36 mouse cellular contexts compared by ENCODE assay signal in the genomic region with DNA sequence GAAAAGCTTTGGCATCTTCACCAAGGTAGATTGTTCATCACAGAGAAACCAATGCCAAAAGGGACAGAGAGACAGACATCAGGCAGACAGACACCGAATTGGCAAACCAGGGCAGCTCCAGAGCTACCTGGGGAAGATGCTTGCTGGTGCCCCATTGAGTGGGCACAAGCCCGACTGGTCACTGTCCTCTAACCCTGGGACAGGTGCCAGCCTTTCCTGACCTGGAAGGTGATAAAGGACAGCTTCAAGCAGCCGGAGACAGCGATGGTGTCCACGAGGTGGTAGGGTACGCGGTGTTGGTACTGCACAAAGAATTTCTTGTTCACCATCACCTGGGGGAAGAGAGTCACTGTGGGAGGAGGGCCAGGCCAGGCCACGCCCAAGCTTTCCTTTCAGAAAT. TPM values are rescaled to one million over a fixed set of nuclear protein-coding genes. Genes with fewer than 3 reads are reported as not detected.
"Had no signal": no experiment of that assay in that cellular context is flagged by ENCODE, and none has a peak within 500 bp of the region (broad histone marks: within the 10 kb centered on the region; RNA-seq: fewer than 3 reads in every experiment).

No protein-coding gene starts in this region.

- DNase-seq: heart, postnatal 10 days; heart, postnatal 14 days; heart, postnatal 36 days; heart, postnatal 4 days; kidney, adult 11 months; kidney, adult 18-20 months; kidney, adult 2 months; kidney, adult 8-10 months; kidney, adult 9 months; kidney, postnatal 10 days; kidney, postnatal 14 days; kidney, postnatal 36 days; kidney, postnatal 4 days; layer of hippocampus, adult 9-11 months; layer of hippocampus, postnatal 36 days had no signal

- H3K4me3 ChIP-seq: heart, adult 2 months; heart, embryonic 10.5 days; heart, embryonic 12.5 days; heart, embryonic 13.5 days; heart, embryonic 15.5 days; hindbrain, embryonic 10.5 days; hindbrain, embryonic 12.5 days; hindbrain, embryonic 13.5 days; hindbrain, embryonic 15.5 days; intestine, embryonic 15.5 days; kidney, embryonic 15.5 days; layer of hippocampus, adult 2 months had no signal

- H3K36me3 ChIP-seq: heart, embryonic 10.5 days; heart, embryonic 15.5 days; hindbrain, embryonic 10.5 days; hindbrain, embryonic 12.5 days; hindbrain, embryonic 13.5 days; hindbrain, embryonic 15.5 days; intestine, embryonic 15.5 days; kidney, embryonic 15.5 days had no signal

- H3K4me2 ChIP-seq: heart, embryonic 11.5 days; heart, embryonic 12.5 days; heart, embryonic 13.5 days; heart, embryonic 15.5 days; hindbrain, embryonic 12.5 days; hindbrain, embryonic 13.5 days; hindbrain, embryonic 14.5 days; hindbrain, embryonic 15.5 days; intestine, embryonic 15.5 days; kidney, embryonic 15.5 days had no signal

- H3K9ac ChIP-seq: heart, embryonic 12.5 days; heart, embryonic 13.5 days; heart, embryonic 15.5 days; hindbrain, embryonic 12.5 days; hindbrain, embryonic 13.5 days; hindbrain, embryonic 14.5 days; hindbrain, embryonic 15.5 days; intestine, embryonic 15.5 days; kidney, embryonic 15.5 days had no signal

- ATAC-seq: hindbrain, embryonic 16.5 days; hindbrain, postnatal 0 days; inflammation-experienced regulatory T-cells, adult 6 months; intestine, embryonic 15.5 days; intestine, embryonic 16.5 days; intestine, postnatal 0 days had no signal

- H3K9me3 ChIP-seq: heart, embryonic 10.5 days; heart, embryonic 12.5 days; heart, embryonic 13.5 days; heart, embryonic 15.5 days; hindbrain, embryonic 10.5 days; hindbrain, embryonic 12.5 days; hindbrain, embryonic 13.5 days; hindbrain, embryonic 15.5 days; intestine, embryonic 15.5 days; kidney, embryonic 15.5 days had no signal

- H3K27me3 ChIP-seq: heart, embryonic 12.5 days; heart, embryonic 15.5 days; hindbrain, embryonic 12.5 days; hindbrain, embryonic 13.5 days; hindbrain, embryonic 15.5 days; intestine, embryonic 15.5 days; kidney, embryonic 15.5 days had no signal

- H3K27ac ChIP-seq: heart, adult 2 months; heart, embryonic 10.5 days; heart, embryonic 13.5 days; heart, embryonic 15.5 days; hindbrain, embryonic 10.5 days; hindbrain, embryonic 12.5 days; hindbrain, embryonic 13.5 days; hindbrain, embryonic 14.5 days; hindbrain, embryonic 15.5 days; hindbrain, postnatal 0 days; intestine, embryonic 15.5 days; kidney, embryonic 15.5 days; kidney, postnatal 0 days; layer of hippocampus, adult 2 months had no signal

RNA-seq across cellular contexts. Expression of a gene that starts 50.5 kb away (rescaled TPM):
- total RNA-seq: hematopoietic stem cell, adult 5-6 weeks had no signal
- polyA plus RNA-seq: inflammation-experienced regulatory T-cells, adult 6 months had no signal
